Mouse (Mus musculus) embryo, embryonic 10 days (tissue): ENCODE data around the gene Sorl1.

ENCODE experiments used
- DNase-seq: peaks from one replicate; pipeline ENCODE4 v3.0.0-alpha.2; 2015; ENCODE audit warnings: low spot score

The Sorl1 gene

DNA sequence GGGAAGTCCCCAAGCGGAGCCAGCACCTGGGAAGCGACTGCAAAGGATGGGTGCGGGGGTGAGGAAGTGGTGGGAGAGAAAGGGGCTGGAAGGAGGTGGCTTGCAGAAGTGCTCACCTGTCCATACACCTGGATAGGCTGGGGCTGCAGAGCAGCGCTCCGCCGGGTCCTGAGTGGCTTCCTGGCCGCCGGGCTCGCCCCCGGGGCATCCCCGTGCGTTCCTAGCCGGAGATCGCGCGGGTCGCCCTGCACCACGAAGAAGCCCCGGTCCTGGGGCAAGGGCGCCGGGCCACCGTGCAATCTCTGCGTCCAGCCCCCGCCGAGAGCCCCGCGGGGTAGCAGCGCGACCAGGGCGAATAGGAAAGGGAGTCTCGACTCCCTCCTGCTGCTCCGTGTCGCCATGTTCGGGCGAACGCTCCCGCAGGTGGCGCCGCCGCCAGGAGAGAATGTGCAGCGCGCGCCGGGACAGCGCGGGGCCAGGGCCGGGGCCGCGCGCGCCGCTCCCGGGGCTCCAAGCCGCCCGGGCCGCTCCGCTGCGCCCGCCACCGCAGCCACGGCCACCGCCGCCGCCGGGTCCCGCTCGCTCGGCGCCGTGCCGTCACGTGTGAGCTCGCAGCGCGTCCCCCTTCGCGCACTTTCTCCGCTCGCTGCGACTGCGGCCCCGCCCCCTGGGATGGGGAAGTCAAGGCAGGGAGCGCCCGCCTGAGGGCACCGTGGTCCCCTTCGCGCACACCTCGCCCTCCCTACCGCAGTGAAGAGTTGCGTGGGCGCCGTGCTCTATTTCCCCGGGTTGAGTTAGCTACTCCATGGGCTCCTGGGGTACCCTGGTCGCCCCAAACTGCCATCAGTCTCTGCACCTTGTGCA is at the start of gene Sorl1:
Sorl1 (minus strand) TSS at position 585 of the 864 bp plus-strand sequence.
- peak; percentile 77 for DNase-seq

DNA sequence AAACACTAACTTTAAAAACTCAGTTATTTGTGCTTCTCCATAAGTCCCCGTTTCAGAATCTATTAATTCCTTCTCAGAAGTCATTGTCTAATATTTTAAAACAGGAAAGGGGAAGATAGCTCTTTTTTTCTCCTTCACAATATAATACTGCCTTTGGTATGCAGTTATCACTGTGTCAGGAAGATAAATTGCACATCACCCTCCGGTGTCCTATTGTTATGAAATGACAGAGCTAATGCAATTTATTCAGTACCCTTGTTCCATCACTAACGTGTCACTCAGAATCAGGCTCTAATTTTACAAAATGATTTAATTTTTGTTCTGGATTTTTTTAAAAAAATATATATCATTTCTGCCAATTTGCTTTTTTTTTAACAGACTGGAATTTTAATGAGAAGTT is 49.7 kb upstream of the Sorl1 start:
- DNase-seq, result no peak

DNA sequence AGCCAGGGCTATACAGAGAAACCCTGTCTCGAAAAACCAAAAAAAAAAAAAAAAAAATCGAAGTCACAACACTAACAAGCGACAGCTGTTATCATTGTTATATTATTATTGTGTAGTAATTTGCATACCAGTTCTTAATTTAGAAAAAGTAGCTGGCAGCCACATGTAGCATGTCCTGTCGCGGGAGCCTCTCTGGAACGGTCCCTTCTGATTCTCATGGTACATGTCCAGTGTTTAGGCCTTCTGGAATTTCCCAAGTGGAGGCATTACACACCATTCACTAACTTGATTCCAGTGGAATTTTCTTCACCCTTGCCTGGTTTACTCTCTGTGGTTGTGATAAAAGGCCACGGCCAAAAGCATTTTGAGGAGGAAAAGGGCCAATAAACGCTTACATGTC is 45.4 kb upstream of the Sorl1 start:
- no peak for DNase-seq

DNA sequence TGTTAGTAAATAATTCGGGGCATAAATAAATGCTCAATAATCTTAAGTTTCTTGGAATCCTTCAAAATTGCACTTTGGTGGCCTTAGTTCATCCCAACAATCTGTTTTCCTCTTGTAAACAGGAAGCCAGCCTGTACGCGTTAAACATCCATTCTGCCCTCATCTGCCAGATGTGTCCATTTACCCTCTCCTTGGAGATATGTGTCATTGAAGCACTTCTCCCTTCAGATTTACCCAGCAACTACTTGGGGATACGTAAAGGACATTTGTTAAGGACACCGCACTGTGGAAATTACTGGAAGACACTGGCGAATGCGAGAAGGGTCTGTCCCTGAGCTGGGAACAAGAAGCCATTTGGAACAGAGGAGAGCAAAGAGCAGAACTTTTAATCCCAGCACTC is 44.9 kb upstream of the Sorl1 start:
- no peak for DNase-seq

DNA sequence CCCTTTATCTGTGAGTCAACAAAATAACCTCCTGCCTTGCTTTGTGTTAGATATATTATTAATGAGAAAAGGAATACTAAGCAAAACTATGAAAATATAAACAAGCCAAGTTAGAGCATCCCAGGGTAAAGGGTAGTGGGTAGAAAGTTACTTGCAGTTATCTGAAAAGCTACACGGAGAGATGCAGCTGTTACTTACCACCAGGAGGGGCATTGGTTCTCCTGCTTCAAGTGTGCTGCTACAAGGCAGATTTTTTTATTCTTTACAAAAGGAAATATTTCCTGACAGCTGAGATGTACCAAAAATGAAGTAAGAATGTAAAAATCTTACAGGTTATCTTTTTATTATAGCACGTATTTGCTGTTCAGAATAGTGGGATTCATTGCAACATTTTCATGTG is 40.8 kb upstream of the Sorl1 start:
- no peak for DNase-seq

DNA sequence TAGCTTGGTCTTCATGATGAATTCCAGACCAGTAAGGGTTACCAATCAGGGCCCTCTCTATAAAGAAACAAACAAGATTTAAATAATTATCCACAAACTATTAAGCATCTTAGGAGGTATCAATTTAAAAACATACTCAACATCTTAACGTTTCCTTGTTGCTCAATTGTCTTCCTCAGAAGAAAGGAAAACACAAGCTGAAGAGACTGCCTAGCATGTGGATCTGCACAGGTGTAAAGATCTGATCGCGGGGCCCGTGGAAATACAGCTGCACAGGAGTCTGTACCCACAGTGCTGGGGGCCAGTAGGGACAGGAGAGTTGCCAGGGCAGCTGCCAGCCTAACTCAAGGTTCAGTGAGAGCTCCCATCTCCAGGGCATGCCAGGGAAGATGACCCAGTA is 38.9 kb upstream of the Sorl1 start:
- DNase-seq, result no peak

DNA sequence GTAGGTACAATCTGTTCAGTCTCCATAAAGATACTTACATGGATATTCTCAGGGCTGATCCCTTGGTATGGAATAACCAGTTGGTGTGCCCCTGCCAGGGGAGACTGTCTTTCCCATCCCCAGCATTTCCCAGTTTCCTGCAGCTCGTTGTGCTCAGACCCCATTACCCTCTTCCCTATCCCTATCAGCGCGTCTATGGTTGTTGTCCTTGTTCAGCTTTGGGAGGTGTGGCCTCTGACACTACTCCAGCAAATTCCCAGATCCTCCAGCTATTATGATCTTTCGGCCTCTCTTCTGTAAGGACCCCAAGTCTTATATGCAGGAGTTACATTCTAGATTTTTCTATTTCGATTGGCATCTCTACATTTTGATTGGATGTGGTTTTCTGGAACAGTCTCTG is 35.3 kb upstream of the Sorl1 start:
- no peak for DNase-seq

DNA sequence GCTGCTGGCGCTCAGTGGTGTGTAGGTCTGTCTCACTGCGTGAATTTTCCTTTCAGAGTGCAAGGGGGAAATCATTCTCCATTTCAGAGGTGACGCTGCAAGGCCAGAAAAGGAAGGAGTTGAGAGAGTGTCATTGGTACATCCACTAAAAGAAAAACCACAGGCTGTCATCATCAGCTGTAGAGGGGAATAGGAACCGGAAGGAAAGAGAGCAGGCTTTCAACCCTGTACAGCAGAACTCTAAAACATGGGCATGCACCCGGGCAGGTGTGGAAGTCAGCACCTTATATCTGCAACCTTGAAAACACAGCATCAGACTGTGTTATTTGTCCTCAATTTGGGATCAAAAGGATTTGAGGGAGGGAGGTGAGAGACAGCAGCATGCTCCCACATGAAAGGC is 34.6 kb upstream of the Sorl1 start:
- DNase-seq, result no peak

DNA sequence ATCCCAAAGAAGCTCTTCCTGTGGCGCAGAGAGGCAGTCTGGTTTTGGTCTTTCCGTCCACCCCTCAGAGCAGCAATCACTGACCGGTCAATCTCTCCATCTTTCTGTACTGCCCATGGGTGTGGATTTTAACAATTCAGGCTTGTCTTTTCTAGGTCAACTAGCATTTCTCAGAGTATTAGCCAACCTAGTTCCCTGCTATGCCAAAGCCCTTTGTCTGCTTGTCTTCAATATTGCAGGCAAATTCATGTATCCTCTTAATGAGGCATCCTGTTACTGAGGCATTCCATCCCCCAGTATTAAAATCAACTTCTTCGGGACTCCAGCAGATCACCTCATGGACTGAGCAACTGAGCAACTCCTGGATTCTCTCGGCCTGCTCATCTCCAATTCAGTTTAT is 33.9 kb upstream of the Sorl1 start:
- DNase-seq, result no peak

DNA sequence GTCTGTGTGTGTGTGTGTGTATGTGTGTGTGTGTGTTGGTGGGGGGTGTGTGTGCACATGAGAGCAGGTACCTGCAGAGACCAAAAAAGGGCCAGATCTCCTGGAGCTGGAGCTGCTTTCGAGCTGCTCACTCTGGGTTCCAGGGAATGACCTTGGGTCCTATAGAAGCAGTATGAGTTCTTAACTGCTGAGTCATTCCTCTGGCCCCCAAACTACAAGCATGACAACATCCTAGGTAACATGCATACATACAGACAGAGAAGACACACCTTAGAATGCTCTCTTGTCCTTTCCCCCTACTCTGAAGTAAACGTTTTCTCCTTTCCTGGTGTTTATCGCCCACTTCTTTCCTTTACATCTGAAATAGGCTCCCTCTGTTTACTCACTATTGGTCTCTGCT is 32.5 kb upstream of the Sorl1 start:
- no peak for DNase-seq

DNA sequence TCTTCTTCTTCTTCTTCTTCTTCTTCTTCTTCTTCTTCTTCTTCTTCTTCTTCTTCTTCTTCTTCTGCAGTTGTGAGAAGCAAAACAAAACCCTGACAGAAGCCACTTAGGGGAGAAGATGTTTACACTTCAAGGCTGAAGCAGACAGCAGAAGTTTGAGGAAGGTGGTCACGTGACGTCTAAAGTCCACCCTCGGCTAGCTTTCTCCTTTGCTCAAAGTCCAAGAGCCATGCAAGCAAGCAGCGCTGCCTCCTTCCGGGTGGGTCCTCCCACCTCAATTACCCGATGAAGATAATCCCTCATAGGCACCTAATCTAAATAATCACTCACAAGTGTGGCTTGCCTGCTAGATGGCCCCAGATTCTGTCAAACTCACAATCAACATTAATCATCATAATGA is 30.6 kb upstream of the Sorl1 start:
- DNase-seq, result no peak

DNA sequence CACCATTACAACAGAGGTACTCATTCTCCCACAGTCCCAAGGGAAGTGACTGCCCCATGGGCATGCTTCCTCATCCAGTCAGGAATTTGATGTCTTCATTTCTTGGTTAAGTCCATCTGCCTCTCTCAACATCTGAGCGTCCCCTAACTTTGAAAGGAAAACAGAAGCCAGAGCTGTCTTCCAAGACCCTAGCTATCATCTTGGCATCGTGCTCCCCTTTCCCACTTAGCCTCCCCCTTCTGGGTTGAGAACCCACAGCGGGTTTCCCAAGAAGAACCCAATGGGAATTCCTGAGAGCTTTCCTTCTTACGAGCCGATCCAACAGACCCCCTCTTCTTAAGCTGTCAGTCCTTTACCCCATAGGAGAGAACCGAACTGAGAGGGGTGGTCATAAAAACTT is 24.7 kb upstream of the Sorl1 start:
- no peak for DNase-seq

DNA sequence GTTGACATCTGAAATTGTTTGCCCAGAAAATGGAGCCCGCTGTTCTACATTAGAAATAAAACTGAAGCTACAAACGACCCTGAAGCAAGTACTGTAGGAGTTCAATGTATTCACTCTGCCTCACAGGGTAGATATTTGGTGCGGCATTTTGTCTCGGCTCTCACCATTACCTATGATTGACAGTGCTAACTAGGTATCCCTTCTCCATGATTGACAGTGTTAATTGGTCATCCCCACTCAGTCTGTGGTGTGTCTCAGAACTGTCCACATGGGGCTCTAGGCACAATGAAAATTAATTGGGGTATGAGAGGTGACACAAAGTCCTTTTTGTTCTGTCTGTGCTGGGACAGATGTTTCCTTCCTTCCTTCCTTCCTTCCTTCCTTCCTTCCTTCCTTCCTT is 23.9 kb upstream of the Sorl1 start:
- DNase-seq, result no peak

DNA sequence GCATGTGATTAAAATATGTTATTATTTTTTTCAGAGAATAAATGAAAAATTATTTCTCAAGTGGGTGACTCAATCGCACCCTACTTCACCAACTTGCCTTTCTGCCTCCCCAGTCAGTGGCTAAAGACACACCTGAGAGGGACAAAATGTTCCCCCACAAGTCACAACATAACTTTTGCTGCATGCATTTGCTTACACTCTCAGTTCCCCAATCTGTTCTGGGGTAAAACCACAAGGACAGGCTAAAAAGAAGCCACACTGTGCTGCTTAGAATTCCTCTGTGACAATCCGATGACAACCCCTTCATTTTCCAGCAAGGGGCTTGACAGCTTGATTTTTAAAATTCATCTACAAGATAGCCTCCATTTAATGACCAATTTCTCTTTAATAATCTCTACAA is 22.4 kb upstream of the Sorl1 start:
- no peak for DNase-seq

DNA sequence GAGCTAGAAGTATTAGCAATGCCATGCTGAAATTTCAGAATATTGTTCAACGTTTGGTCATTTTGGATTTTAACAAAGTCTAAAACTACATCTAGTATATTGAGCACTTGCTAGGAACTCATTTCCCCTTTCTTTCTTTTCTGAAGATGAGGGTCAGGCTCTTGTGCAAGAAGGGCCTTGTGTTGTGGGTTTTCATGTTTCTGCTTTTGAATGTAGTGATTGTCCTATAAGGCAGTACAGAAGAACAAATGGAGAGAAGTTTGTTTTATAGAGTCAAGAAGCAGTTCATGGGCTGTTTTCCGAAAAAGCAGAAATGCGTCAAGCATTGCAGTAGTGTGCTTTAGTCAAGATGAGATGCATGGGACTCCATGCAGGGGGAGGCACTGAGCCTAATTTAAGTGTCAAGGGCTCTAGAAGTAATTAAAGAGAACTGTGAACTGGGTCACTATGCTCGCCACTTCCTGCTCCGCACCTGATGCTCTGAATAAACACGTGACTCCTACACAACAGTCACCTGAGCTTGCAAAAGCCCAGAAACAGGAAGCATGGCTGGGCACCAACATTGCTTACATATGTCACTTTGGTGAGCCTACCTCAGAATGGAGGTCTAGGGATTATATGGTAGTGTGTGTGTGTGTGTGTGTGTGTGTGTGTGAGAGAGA is 17.6 kb upstream of the Sorl1 start:
- DNase-seq, result no peak

DNA sequence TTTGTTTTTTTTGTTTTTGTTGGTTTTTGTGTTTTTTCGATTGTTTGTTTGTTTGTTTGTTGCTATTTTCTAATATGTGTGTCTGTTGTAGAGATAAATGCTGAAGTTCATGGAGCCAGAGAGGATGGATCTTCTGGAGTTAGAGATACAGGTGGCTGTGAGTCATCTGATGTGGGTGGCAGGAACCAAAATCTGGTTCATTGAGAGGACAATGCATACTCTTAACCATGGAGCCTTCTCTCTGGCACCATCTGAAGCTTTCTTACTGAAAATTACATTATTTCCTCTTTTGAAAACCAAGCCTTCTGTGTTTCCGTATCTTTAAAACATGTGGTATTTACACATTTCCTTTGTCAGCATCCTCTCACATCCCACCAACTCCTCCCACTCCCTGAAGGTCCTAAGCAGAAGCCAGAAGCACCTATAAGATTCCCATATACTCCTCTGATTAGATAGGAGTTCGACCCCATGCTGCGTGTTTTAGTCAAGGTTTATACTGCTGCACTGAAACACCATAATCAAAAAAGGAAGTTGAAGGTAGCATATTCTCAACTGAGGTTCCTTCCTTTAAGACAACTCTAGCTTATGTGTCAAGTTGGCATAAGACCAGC is 14.3 kb upstream of the Sorl1 start:
- no peak for DNase-seq

DNA sequence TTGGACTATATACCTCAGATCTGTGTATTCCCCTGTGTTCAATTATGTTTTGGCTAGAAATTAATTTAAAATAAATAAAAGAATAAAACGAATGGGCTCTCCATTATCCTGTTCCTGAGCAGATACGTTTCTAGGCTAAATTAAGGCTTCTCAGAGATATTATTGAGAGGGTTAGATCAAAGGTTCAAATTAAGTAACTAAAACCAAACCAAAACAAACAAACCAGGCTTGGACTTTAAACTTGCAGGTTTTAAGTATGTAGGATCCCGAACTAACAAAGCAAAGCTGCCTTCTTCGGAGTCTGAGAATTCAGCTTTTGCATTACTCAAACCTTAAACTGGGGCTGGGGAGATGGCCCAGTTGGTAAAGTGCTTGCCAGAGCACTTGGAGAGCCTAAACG is 13.5 kb upstream of the Sorl1 start:
- no peak for DNase-seq

DNA sequence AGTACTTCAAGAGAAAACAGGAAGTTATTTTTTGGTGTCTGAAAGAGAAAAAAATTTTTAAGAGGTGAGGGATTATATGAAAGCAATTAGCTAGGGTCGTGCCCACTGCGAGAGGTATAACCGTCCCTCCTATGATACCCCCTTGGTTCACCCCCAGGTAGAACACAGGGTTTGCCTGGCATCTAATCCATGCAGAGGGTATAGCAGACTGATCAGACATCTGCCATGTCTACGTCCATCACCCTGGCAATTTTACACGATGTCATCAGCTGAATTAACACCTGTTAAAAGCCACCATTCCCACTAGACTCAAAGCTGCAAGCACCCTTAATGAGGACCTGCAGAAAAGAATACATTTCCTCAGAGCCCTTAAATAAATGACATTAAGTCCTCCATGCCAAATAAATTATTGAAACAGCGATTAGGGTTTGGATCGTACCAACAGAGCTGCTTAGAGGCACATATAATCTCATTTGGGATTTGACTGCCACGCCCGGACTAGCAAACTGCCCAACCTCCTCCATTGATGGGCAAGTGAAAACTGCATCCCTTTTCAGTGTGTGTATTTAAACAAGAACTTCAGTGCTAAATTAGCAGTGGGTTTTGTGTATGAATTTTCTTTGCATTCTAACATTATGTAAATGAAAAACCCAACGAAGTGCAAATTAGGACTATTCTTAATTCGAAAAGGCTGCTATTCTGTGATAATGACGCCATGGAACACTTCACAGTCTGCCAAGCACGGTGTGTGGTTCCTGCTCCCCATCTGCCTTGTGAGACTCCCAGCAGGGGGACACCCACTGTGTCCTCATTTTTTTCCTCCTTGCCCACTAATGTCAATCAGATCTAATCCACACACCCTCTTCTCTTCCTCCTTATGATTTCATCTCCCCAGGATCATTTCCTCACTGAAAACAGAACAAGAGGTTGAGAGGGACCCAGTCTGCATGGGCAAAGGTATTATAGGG is 7.0 kb upstream of the Sorl1 start:
- DNase-seq, result no peak

DNA sequence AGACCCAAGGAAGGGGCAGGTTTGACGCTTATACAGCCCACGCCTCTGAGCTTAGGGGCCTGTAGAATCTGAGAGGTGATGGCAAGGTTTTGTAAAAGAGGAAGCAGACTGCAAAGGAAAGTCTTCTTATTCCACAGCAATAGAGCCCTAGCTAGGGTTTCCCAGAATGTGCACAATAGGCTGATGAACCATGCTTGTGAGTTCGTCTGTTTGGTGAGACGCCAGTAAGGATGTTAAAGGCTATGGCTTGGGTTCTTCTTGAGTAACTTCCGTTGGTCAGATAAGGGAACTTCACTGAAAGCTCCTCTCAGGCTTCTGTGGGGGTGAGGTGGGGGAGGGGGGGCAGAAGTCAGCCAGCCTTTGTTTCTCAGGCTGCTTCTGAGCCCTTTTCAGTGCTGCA is 3.9 kb upstream of the Sorl1 start:
- DNase-seq, result no peak

DNA sequence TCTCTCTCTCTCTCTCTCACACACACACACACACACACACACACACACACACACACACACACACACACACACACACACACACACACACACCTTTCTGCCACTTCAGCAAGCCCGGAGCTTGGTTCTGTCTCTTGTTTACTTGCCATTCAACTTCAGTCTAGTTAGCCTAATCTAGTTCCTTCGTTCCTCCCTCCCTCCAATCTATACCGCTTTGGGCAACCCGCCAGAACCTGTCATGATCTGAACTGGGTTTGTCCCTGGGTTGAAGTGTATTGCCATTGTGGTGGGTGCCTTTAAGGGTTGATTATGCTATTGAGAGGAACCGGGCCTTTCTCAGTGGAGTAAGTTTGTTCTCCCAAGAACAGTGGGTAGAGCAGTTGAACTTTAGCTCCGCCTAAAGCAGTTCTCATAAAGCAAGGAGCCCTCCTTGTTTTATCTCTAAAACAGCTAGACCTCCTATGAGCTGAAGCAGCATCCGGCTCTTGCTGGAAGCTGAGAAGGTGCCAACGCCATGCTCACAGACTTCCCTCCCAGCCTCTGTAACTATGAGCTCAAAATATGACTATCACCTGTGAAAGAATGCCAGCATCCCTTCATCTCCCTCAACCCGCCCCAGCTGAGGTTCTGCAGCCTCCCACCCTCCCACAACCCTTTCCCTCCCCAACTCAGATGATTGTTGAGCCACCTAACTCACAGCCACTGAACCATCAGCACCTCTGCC is 1.3 kb upstream of the Sorl1 start:
- DNase-seq, result no peak

DNA sequence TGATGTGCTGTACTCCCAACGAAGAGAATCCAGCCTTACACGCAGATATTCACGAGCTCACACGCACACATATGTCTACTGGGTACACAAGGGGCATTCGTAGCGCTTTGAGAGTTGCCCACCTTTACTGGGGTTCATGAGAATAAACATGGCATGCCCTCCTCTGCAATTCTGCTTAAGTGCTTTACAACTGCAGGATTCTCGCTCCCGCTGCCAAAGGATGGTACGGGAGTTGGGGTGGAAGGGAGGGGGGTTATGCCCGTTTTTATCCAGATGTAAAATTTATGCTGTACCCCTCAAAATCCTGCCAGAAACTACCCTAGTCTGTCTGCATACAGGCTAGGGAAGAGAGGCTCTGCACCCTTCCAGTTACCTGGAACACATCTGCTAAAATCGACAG is 893 bp downstream of the Sorl1 start:
- DNase-seq, result no peak

DNA sequence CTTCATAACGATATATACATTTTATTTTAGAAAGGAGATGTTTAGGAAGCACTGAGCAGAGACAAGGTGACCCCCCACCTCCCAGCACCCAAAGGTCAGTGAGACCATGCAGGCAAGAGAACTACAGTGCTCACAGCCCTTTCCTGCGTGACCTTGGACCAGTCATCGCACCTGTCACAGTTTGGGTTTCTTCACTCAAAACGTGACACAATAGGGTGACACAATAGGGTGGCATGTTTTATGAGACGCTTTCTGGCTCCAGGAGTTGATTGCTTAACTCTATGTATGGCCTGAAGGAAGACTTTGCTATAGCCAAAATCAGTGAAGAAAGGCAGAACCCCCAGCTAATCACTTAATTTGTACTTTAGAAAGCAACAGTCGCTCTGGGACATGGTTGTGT is 1.7 kb downstream of the Sorl1 start:
- DNase-seq, result no peak
